Mouse (Mus musculus) embryo, embryonic 10.5 days (tissue): Measurements from ENCODE around the gene Zfhx3.
A peak's percentile ranks its signal among the peaks of the same experiment; 100 is the strongest.

ENCODE experiments used
- DNase-seq: peaks from one replicate; pipeline ENCODE4 v3.0.0-alpha.2; 2015; ENCODE audit warnings: low spot score

The Zfhx3 gene

GRCm38 (mm10) chr8:108017727-108018126 lies 75.3 kb downstream of the Zfhx3 start:
- DNase-seq = no peak

- DNase-seq = no peak
Observed at GRCm38 (mm10) chr8:108019651-108020050, 77.2 kb downstream of the Zfhx3 start.

GRCm38 (mm10) chr8:108022404-108022803 lies 80.0 kb downstream of the Zfhx3 start:
- peak; percentile 63 for DNase-seq

- DNase-seq = peak; percentile 61
Observed at GRCm38 (mm10) chr8:108024331-108024730, 81.9 kb downstream of the Zfhx3 start.

GRCm38 (mm10) chr8:108025249-108025648 lies 82.8 kb downstream of the Zfhx3 start:
- DNase-seq = no peak

GRCm38 (mm10) chr8:108026557-108027440 lies 84.4 kb downstream of the Zfhx3 start:
- DNase-seq = peak; percentile 77

GRCm38 (mm10) chr8:108027561-108028025 lies 85.1 kb downstream of the Zfhx3 start:
- DNase-seq = peak; percentile 85

GRCm38 (mm10) chr8:108028440-108028839 lies 86.0 kb downstream of the Zfhx3 start:
- DNase-seq = peak; percentile 51

GRCm38 (mm10) chr8:108031159-108031558 lies 88.7 kb downstream of the Zfhx3 start:
- DNase-seq = no peak

- no peak for DNase-seq
Observed at GRCm38 (mm10) chr8:108034070-108034469, 91.6 kb downstream of the Zfhx3 start.

GRCm38 (mm10) chr8:108034726-108035125 lies 92.3 kb downstream of the Zfhx3 start:
- peak; percentile 42 for DNase-seq

GRCm38 (mm10) chr8:108043618-108044017 lies 101.2 kb downstream of the Zfhx3 start:
- no peak for DNase-seq

- no peak for DNase-seq
Observed at GRCm38 (mm10) chr8:108044185-108044584, 101.7 kb downstream of the Zfhx3 start.

GRCm38 (mm10) chr8:108056241-108056640 lies 113.8 kb downstream of the Zfhx3 start:
- DNase-seq = no peak

- peak; percentile 28 for DNase-seq
Observed at GRCm38 (mm10) chr8:108061972-108062371, 119.5 kb downstream of the Zfhx3 start.

GRCm38 (mm10) chr8:108067111-108067510 lies 124.7 kb downstream of the Zfhx3 start:
- no peak for DNase-seq

- peak; percentile 64 for DNase-seq
Observed at GRCm38 (mm10) chr8:108068195-108068594, 125.8 kb downstream of the Zfhx3 start.

GRCm38 (mm10) chr8:108070438-108070837 lies 128.0 kb downstream of the Zfhx3 start:
- no peak for DNase-seq

GRCm38 (mm10) chr8:108072126-108072746 lies 129.8 kb downstream of the Zfhx3 start:
- DNase-seq = no peak

- DNase-seq = no peak
Observed at GRCm38 (mm10) chr8:108072853-108073252, 130.4 kb downstream of the Zfhx3 start.

GRCm38 (mm10) chr8:108075176-108075575 lies 132.7 kb downstream of the Zfhx3 start:
- no peak for DNase-seq

- DNase-seq = no peak
Observed at GRCm38 (mm10) chr8:108078726-108079125, 136.3 kb downstream of the Zfhx3 start.

GRCm38 (mm10) chr8:108086913-108087312 lies 144.5 kb downstream of the Zfhx3 start:
- no peak for DNase-seq
